Mouse (Mus musculus) CH12.LX (cell line): Measurements from ENCODE around the gene Gne.

Source experiments
- E2F4 ChIP-seq: IDR thresholded peaks from 2 replicates; pipeline ENCODE4 v1.6.1; 2011; ENCODE audit warnings: low read depth, low read length, improper control_type of control experiment; ENCODE audit not compliant: insufficient replicate concordance
- POLR2A ChIP-seq: IDR thresholded peaks from 2 replicates; pipeline ENCODE4 v1.6.1; 2011; ENCODE audit warnings: low read depth, mild to moderate bottlenecking, improper control_type of control experiment, low read length

- TF ChIP-seq POLR2A (no peak), E2F4 (no peak)
These were observed 17.1 kb downstream of the Gne start for GRCm38 (mm10) chr4:44066891-44067290.
